ENCODE assay signal across 1 mouse cellular context in genomic region chr6:134753858-134754257, GRCm38 (mm10).
TF ChIP-seq lines count a peak whose summit lies in the region.

No protein-coding gene starts in this region.

TF ChIP-seq in MEL, 35 proteins besides CTCF, POLR2A, EP300 and RAD21 (continued from another document):
- TF ChIP-seq POLR2AphosphoS5 (IDR thresholded peaks at IDR 0.05; ENCODE audit: borderline replicate concordance, low read depth, low read length) (no peak), USF2 (IDR thresholded peaks at IDR 0.05; ENCODE audit: borderline replicate concordance in 1 of 2, insufficient read depth in 1 of 2, low read depth in 1 of 2, low read length in 2 of 2) (no peak), RCOR1 (IDR thresholded peaks at IDR 0.05; ENCODE audit: low read depth, low read length) (no peak), JUND (IDR thresholded peaks at IDR 0.05; ENCODE audit: low read depth, low read length) (no peak), NRF1 (IDR thresholded peaks at IDR 0.05; ENCODE audit: insufficient read depth, low read depth, low read length, poor library complexity, severe bottlenecking) (no peak), TBP (IDR thresholded peaks at IDR 0.05; ENCODE audit: low read depth, low read length) (no peak), TCF12 (IDR thresholded peaks at IDR 0.05; ENCODE audit: low read depth, low read length) (no peak)
